9 mouse cellular contexts compared by ENCODE assay signal in the genomic region with DNA sequence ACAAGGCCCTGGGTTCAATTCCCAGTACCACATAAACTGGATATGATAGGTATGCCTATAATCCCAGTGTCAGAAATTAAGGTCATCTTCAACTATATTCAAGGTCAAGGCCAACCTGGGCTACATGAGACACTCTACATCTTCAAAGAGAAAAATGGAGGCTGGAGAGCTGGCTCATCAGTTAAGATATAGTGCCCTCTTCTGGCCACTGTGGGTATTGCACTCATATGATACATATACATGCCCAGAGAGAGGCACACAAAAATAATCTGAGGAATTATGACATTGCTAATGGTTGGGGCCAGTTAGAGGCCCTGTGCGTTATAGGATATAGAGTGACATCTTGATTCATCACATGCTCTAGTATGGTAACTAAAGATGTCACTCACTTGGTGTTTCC.
DNase-seq lines count a peak whose midpoint lies in the region; ATAC-seq and TF ChIP-seq lines count a peak whose summit lies in the region.
"Had no signal": no experiment of that assay in that cellular context is flagged by ENCODE, and none has a peak within 500 bp of the region (broad histone marks: within the 10 kb centered on the region; RNA-seq: fewer than 3 reads in every experiment).

No protein-coding gene starts in this region.

- H3K36me3 ChIP-seq in kidney, adult 2 months (ENCODE audit: control insufficient read depth, insufficient read depth, low read length) = no peaks in the 10 kb centered on the region
- H3K36me3 ChIP-seq in E14TG2a.4 (ENCODE audit: insufficient read depth, low read length) = no peaks in the 10 kb centered on the region

- no peak for DNase-seq in kidney, adult 2 months
- DNase-seq in kidney, postnatal 14 days = no peak
- peak; percentile 49 for DNase-seq in A20 (ENCODE audit: low read depth, low spot score)
- DNase-seq in gastrocnemius, postnatal 4 days (ENCODE audit: low spot score in 2 of 2) = no peak
- DNase-seq in MN1 (ENCODE audit: low spot score) = no peak
- DNase-seq: heart, adult 11 months; kidney, adult 8-10 months had no signal

- no peak overlapping the region for H3K4me3 ChIP-seq in kidney, adult 2 months (ENCODE audit: insufficient read depth, low read depth, low read length)
- H3K4me3 ChIP-seq in E14TG2a.4 (replicated peaks; ENCODE audit: low read length) = no peak overlapping the region

- TF ChIP-seq POLR2A in kidney, adult 2 months (IDR thresholded peaks at IDR 0.05; ENCODE audit: low read depth, low read length) = no peak

- H3K27me3 ChIP-seq in kidney, adult 2 months (replicated peaks; ENCODE audit: control insufficient read depth, insufficient read depth, low read length) = no peaks in the 10 kb centered on the region
- peaks cover 36% of the 10 kb centered on the region for H3K27me3 ChIP-seq in E14TG2a.4 (ENCODE audit: insufficient read depth, low read length)

- peaks cover 3% of the 10 kb centered on the region; the same call in 1 of the 2 replicates for H3K9me3 ChIP-seq in E14TG2a.4 (ENCODE audit: low read length)

- TF ChIP-seq CTCF in kidney, adult 2 months (conservative IDR thresholded peaks at IDR 0.05; ENCODE audit: insufficient read depth, insufficient read length, low read depth, low read length) = 0 out of 2 replicates have a peak, but pooled peaks have one; percentile 5
- peak; percentile 71 for TF ChIP-seq CTCF in E14TG2a.4 (conservative IDR thresholded peaks at IDR 0.05; ENCODE audit: low read length)

- WGBS in kidney, adult 2 months = 93% methylated on average over 1 of the region's 1 CpGs

- H3K4me1 ChIP-seq in kidney, adult 2 months (ENCODE audit: control insufficient read depth, insufficient read depth, low read length) = peaks cover 3% of the 10 kb centered on the region; the same call in 1 of the 2 replicates
- peaks cover 63% of the 10 kb centered on the region for H3K4me1 ChIP-seq in E14TG2a.4 (replicated peaks; ENCODE audit: low read depth, low read length)

- no peak overlapping the region for H3K27ac ChIP-seq in kidney, adult 2 months (ENCODE audit: insufficient read depth, low read depth, low read length)

- ATAC-seq in erythroid progenitor cell, adult 5-6 weeks (replicated peaks; ENCODE audit: low FRiP score, poor library complexity, severe bottlenecking) = 0 out of 2 replicates have a peak, but pooled peaks have one; percentile 44
